Mouse (Mus musculus): ENCODE data around the gene Cfap65. TPM values are rescaled to one million over a fixed set of nuclear protein-coding genes. Genes with fewer than 3 reads are reported as not detected.

The Cfap65 gene
- total RNA-seq (2021): not detected
- long read RNA-seq, experiment 1: 0 reads
- long read RNA-seq, experiment 2: 0 reads

DNA sequence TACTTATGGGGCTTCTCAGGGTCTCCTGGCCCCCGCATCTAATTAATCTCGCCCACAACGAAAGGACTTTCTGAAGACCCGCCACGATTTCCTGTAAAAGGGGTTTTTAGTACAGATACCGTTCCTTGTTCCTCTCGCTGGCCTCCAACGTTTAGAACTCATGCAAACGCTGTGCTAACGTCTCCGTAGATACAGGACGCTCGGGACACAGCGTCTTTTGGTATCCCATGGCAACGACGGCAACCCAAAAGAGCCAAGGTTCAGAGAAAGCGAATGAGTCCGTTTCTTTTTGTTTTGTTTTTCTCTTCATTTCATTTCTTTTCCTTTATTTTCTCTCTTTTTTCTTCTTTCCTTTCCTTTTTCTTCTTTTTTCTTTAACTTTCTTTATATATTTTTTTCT is at the start of gene Cfap65:
Cfap65 (minus strand) TSS at position 198 of the 400 bp plus-strand sequence.
- DNase-seq: no peak
- intact Hi-C loops (cut with DNase I; ENCODE audit: low total_unique reads): no loop called here

DNA sequence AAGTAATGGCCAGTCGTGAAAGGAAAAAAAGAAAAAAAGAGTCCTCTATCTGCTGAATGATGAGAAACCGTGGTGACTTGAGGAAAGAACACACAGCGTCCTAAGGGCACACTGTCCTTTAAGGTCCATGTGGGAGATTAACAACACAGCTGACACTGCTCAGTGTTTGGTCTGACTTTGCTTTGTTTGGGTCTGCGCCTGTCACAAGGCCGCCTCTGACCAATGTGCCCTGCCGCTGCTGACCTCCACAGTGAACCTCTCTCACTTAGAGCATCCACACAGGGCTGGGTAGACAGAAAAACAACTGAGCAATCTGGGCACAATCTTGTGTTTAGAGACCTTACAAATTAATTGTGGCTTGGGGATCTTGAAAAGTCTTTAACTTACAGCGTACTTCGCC is 41.6 kb upstream of the Cfap65 start:
- intact Hi-C loops (cut with DNase I; ENCODE audit: low total_unique reads): no loop called here
- DNase-seq: no peak

DNA sequence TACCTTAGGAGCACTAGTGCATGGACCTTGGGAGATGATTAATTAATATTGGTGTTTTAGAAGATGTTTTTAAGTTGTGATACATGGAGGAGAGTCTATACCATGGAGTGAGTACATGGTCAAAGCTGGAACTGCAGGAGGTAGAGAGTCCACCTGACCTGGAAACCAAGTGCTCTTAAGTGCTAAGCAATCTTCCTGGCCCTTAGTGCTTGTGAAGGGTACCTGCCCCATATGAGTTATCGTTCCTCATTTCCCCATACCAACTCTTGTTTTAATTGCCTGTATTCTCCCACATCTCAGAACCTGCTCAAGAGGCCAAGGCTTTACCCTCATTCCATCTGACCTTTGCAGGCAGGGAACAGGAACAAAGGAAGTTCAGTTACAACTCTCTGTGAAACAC is 40.5 kb upstream of the Cfap65 start:
- intact Hi-C loops (cut with DNase I; ENCODE audit: low total_unique reads): no loop called here
- DNase-seq: no peak

DNA sequence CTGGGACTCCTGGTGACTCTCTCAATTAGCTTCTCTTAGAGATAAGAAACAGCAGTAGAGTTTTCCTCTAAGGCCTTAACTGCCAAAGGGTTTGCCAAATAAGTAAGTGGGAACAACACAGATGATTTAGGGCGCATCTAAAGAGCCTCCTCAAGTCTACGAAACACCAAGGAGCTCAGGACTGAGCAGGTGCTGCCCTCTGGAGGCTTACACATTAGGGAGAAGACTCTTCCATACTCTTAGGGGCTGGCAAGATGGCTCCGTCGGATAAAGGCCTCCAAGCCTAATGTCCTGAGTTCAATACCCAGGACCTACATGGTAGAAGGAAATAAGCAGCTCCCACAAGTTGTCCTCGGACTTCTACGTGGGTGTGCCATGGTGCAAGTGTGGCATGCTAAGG is 38.2 kb upstream of the Cfap65 start:
- no peak for DNase-seq

DNA sequence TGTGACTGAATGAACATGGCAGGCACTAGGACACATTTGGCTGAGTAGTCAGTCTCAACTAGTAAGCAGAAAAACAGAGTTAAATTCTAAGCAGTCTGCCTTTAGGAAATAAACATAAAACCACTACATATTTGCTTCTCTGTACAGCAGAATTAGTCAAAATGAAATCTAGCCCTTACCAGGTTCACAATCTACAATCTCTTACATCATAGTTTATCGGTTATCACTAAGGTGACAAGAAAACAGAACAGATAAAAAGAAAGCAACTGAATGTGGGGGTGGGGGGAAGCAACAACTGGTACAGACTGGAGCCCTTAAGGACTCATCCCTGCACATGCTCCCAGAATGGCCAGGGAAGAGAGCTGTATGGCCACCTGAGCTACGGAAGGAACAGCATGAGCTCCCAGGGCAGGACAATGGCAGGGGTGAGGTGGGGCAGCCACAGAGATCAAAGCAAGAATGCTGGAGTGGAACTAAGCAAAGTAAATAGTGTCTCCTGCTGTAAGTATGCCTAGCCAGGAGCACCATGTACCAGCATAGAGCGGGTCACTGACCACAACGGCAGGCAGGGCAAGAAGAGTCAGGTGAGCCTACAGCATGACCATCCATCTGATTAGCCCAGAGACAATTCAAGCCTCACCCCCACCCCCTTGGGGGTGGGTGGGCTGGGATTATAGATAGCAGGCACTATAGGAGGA is 36.1 kb upstream of the Cfap65 start:
- intact Hi-C loops (cut with DNase I; ENCODE audit: low total_unique reads): no loop called here
- DNase-seq: no peak

More for the DNA sequence above, 38.2 kb upstream of the Cfap65 start:
- intact Hi-C loops (cut with DNase I; ENCODE audit: low total_unique reads): no loop called here

DNA sequence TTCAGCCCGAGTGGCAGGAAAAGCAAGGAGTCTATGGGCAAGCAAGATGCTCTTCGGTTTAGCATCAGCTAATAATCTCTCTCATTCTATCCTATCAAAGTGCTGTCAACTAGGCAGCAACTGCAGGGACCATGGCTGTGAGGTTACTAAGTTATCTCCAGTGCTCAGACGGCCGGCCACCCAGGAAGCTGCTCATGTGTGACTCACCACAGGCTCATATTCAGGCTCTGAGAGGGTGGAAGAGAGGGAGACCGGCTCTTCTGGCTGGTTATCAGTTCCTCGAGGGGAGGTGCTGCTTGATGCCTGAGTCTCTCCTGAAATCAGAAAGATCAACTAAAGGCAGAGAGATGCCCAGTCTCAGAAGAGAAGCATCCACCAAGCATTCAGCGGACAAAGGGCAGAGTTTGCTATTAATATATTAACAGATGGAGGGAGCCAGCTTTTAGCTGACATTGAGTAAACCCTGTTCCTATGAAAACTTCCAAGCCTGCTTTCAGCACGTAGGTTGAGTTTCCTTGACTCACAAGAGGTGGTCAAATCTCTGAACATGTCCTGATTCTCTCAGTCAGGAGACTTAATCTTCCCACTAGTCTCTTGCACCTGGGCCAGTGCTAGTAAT is 32.7 kb upstream of the Cfap65 start:
- intact Hi-C loops (cut with DNase I; ENCODE audit: low total_unique reads): no loop called here

DNA sequence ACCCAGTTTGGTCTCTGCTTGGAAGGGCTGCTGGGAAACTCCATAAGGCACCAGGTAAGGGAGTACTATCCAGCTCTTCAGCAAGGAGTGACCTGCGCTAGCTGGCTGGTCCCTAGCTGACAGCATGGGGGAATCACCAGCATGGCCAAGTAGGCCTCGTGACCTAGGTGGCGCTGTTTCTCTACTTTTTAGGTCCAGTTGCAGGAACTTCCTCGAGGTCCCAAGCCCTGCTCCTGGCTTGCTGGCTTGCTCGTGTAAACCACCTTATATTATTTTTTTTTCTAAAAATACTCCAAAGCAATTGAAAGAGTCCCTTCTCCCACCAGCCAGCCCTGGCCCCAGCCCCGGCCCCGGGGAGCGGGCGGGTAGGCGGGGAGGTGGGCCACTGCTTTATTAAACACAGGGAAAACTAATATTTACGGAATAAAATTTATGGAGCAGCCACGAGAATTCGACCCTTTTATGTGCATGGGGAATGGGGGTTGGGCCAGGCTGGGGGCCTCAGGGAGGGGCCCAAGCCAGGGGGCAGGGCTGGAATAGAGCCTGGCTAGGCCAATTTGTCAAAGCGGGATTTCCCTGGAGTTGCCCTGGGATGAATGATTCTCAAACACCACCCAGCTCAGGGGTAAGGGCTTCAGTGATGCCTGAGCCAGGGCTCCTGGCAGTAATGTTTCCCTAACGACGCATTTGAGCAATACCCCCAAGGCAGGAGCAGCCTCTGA is 29.3 kb upstream of the Cfap65 start:
- intact Hi-C loops (cut with DNase I; ENCODE audit: low total_unique reads): loop anchor here (5.0 kb wide), 1 partner anchor 53 kb away; no protein-coding TSS in a partner anchor
- peak; percentile 78 for DNase-seq

More for the DNA sequence above, 32.7 kb upstream of the Cfap65 start:
- DNase-seq: no peak

DNA sequence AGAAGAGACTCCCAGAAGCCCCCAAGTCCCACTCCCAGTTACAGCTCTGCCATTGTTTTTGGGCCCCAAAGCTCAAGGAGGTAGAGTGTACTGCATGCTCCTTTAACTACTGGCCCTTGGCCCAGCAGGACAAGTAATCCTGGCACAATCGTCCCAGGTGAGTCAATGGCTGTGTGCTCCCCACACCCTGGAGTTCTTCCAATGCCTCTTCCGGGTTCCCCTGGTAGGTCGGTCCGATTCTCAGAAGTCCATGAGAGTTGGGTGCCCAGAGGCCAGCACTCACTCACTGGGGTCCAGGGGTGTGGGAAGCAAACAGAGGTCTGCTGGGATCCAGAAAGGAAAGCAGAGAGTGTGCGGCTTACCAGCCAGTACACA is 27.4 kb upstream of the Cfap65 start:
- no peak for DNase-seq
- intact Hi-C loops (cut with DNase I; ENCODE audit: low total_unique reads): loop anchor here (5.0 kb wide), 1 partner anchor 54 kb away; no protein-coding TSS in a partner anchor

DNA sequence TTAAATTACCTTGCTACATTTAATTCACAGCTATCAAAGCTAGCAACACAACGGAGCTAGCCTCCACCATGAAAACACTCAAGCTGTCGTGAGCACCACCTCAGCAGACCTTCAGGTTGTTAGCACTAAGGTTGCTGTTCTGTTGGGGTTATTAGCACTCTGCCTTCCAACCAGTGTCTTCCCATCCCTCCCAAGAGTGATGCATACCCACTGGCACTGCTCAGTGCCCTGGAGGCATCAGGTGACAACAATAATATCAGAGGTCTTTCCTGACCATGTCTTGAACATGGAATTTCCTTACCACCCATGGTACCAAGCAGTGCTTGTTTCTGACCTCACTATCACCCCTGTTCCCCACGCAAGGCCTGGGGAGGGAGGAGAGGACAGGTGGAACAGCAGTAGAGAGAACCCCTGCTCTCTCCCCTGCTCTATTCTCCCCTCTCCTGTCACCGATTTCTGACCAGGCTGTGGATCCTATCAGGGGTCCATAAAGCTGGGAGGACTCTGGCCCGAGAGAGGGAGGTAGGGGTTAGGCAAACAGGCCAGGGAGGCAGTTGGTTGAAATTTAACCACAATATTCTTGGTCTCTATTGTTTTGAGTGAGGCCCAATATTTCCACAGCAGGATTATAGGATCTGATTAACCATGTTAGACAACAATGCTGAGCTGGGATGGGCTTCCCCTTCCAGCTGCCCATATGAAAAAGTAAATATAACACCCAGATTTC is 26.9 kb upstream of the Cfap65 start:
- intact Hi-C loops (cut with DNase I; ENCODE audit: low total_unique reads): loop anchor here (5.0 kb wide), 1 partner anchor 55 kb away; no protein-coding TSS in a partner anchor
- DNase-seq: no peak

DNA sequence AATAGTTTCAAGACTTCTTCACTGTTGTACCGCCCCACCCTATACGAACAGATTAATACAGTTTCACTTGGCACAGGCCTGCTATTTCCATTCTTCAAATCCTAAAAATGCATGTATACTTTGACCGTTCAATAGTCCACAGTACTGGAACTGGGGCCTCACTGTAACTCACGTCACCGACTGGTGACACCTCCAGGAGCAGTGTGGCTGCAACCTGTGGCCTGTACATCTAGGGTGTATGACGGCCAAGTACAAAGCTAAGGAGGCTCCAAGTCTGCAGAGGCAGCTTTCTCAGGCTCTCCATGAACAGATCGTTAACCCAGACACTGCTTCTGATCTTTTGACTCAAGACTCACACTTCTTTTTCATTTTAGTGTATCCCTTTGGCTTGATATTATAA is 26.3 kb upstream of the Cfap65 start:
- intact Hi-C loops (cut with DNase I; ENCODE audit: low total_unique reads): loop anchor here (5.0 kb wide), 1 partner anchor 56 kb away; no protein-coding TSS in a partner anchor
- no peak for DNase-seq

DNA sequence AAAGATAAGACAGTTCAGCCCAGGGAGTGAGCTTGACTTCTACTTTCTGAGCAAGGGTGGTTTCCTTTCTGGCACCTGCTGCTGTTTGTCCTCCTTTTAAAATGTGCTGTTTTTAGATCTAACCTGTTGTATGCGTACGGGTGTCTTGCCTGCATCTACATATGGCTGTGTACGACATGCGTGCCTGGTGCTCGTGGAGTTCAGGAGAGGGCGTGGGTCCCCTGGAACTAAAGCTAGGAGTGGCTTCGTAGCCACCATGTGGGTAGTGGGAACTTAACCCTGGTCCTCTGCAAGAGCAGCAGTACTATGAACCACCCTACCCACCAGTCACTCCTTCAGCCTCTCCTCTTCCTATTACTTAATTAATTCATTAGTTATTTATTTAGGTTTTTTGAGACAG is 24.7 kb upstream of the Cfap65 start:
- DNase-seq: no peak
- intact Hi-C loops (cut with DNase I; ENCODE audit: low total_unique reads): loop anchor here (5.0 kb wide), 1 partner anchor 57 kb away; no protein-coding TSS in a partner anchor

DNA sequence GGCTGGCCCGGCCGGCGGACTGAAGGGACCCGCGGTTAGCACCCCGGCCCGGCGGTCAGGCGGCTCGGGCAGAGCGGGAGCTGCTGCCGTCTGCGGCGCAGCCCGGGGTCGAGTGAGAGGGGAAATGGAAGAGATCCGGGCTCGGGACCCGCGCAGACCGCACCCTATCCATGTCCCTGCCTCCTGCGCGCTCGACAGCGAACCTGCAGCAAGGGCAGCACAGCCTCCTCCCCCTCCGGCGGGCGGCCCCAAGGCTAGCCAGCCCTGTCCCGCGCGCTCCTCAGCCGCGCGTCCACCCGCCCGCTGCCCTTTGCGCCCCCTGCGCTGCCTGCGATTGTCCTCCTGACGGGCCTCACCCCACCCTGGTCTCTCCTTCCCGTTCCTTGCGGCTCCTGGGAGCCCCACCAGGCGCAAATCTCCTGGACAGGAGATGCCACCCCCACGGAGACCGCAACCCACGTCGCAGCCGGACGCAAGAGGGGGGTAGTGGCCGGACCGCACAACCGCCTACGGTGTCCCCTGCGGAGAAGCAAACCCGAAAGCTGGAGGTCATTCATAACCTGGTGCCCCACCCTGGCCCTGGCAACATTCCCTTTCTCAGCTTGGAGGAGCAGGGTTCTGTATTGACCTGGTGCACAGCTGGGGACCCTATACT is 16.3 kb upstream of the Cfap65 start, which contains the start of gene Ihh:
Ihh (minus strand) TSS at position 117 of the 655 bp plus-strand sequence.
- intact Hi-C loops (cut with DNase I; ENCODE audit: low total_unique reads): no loop called here
- DNase-seq: no peak

DNA sequence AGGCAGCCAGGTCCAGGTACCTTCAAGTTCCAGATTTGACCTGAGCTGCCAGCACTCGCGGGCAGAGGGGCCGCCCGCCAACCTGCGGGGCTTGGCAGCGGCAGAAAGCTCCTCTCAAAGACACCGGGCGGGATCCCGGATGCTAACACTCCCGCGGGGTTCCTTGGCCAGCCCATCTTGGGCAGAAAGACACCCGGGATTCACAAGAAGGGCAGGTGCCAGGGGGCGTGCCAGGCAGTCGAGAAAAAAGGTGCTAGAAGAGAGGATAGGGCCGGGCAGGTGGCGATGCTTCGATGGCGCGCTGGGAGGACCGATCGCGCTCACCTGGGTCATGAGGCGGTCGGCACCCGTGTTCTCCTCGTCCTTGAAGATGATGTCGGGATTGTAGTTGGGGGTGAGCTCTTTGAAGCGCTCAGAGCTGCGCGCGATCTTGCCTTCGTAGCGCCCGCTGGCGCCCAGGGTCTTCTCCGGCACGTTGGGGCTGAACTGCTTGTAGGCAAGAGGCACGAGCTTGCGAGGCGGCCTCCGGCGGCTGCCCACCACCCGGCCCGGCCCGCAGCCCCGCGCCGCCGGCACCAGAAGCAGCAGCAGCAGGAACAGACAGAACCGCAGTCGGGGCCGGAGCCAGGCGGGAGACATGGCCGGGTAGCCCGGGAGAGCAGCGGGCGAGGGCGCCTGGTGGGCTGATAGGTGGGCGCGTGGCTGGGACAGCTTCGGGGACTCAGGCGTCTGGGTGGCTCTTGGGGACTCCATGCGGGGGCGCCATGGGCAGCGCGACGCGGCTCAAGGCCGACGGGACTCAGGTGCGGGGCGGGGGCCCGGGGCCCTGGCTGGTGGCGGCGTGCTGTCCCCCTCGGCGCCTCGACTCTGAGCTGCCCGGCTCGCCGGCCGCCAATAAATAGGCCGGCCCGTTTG is 15.4 kb upstream of the Cfap65 start:
- DNase-seq: no peak
- intact Hi-C loops (cut with DNase I; ENCODE audit: low total_unique reads): no loop called here

DNA sequence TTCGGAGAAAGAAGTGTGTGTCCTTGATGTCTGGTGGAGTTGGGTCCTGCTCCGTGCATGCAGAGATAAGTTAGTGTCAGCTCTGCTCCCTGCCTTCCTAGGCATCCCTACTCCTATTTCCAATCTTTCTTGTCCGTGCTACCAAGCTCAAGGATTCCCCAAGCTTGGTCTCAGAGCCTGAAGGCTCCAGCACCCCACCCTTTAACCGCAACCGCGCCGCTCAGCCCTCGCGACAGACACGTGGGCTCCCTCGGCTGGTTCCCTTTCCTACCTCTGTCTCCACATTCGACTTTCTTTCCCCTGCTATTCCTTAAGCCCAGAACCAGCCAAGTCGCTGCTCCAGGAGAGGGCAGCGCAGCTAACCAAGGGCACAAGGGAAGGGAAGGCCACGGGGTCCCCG is 14.7 kb upstream of the Cfap65 start:
- no peak for DNase-seq
- intact Hi-C loops (cut with DNase I; ENCODE audit: low total_unique reads): no loop called here

DNA sequence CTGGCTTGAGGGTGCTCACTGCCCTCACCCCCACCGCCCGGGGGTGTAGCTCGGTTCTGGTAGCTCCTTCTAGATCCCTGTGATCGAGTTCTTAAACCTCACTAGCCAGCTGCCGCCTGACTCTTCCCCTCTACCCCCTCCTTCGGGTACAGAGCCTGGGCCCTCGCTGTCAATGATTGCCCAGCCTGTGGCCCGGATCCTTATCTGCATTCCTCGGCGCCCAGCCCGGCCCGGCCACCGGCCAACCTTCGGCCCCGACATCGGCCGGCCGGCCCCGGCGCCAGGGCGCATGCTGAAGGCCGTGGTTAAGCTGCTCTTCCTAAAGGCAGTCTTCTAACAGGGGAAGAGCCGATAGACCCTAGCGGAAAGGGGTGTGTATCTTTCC is 14.3 kb upstream of the Cfap65 start:
- DNase-seq: peak; percentile 50
- intact Hi-C loops (cut with DNase I; ENCODE audit: low total_unique reads): loop anchor here (5.0 kb wide), 1 partner anchor 68 kb away; no protein-coding TSS in a partner anchor

DNA sequence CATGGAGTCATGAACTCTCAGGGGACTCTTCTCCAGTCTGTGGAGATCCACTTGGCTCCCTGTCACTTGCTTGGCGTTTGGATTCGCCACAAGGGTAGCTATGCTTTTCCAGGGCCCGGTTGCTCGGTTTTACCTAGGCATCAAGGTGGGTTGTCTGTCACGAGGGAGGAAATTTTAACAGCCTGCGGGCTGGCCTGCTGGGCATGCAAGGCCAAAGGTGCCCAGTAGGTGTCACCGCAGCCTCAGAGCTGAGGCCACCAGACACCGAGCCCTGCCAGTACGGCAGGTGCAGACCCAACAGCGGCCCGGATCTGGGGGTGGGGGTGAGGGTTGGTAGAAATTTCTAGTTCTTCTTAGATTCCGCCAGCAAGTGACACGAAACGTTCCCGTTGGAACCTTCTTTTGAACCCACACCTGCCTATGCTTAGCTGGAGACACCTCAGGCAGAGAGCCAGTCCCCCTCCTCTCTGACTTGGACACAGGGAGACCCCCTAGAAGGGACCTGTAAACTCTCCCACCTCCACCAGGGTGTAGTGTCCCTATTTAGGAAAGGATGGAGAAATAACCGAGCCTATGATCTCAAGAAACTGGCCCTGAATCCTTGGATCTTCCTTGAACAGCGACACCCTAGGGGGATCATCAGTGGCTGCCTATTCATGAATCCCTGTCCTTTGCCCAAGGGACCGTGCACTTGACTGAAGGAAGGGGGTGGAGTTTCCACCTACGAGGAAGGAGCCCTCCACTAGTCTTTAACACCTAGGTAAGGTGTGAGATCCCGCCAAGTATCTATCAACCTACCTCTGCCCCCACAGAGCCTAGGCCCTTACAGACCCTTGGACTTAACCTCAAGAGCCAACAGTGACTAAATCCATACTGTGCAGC is 13.6 kb upstream of the Cfap65 start:
- peak; percentile 54 for DNase-seq
- intact Hi-C loops (cut with DNase I; ENCODE audit: low total_unique reads): loop anchor here (5.0 kb wide), 1 partner anchor 68 kb away; no protein-coding TSS in a partner anchor
